Mouse (Mus musculus) spleen, embryonic (tissue): Measurements from ENCODE around the gene Tmem179b.

Source experiments
- CTCF ChIA-PET: fragments of 350-600 bp; sonication (Branson Sonifier 250); formaldehyde crosslinking; loops from one replicate; lab custom pipeline; 2022; lab: Charles Lee

Tmem179b gene

GRCm38 (mm10) chr19:8788521-8788920, 14.3 kb upstream of the Tmem179b start:
- CTCF ChIA-PET, result interaction anchor here (0.6 to 1.1 kb wide), 3 partner anchors 13 to 275 kb away, joined by 3 to 16 read pairs (median 4); partner anchors contain the start of gene Zbtb3

DNA sequence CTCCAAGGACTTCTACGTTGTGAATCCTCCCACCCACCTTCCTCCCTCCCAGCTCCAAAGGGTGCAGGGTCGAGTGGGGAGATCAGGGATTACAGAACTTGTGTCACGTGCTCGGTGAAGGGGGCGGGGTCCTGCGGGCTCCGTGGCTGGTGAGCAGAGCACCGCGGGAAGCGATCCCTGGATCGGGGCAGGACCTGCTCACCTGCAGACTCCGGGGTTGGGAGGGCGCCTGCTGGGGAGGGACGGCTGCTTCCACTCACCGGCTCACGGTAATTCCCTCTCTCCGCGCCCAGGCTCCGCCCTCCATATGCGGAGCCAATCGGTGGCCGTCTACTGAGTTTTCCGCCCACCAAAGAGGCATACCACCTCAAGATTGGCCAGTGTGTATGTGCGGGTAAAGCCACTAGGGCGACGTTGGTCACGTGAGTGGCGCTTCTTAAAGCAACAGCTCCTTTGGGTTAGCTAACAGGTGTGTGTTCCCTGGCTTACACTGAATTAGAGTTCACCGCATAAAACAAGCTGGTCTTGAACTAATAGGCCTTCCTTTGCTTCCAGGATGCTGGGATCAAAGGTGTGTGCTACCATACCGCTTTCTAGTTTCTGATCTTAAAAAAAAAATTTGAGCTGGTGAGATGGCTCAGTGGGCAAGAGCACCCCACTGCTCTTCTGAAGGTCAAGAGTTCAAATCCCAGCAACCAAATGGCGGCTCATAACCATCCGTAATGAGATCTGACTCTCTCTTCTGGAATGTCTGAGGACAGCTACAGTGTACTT, 11.9 kb upstream of the Tmem179b start, which contains the start of gene Taf6l:
Gene Taf6l (minus strand): TSS at position 410 of the 774 bp plus-strand sequence.
- CTCF ChIA-PET, result no interaction called here

GRCm38 (mm10) chr19:8774951-8775421, 719 bp upstream of the Tmem179b start:
- CTCF ChIA-PET, result interaction anchor here (1.0 kb wide), 1 partner anchor 17 kb away, joined by 4 read pairs; no protein-coding TSS in a partner anchor

DNA sequence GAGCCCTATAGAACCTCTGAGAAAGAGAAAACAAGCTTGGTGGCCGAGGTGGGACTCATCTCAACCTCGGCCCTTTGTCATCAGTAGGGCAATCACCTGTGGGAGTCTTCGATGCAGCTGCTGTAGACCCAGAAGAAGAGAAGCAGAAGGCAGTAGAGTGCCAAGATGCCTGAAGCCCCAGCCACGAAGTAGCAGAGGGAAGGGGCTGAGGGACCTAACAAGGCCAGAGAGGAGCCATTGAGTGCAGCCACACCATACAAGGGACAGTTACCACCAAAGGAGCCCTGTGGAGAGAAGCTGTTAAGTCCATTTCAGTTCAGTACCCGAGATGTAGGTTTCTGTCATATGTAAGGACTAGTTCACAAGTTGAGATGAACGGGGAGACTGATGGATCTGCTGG, 858 bp downstream of the Tmem179b start:
- CTCF ChIA-PET, result no interaction called here

GRCm38 (mm10) chr19:8772996-8773395, 1.3 kb downstream of the Tmem179b start:
- CTCF ChIA-PET, result interaction anchor here (0.6 kb wide), 1 partner anchor 40 kb away, joined by 7 read pairs; no protein-coding TSS in a partner anchor

DNA sequence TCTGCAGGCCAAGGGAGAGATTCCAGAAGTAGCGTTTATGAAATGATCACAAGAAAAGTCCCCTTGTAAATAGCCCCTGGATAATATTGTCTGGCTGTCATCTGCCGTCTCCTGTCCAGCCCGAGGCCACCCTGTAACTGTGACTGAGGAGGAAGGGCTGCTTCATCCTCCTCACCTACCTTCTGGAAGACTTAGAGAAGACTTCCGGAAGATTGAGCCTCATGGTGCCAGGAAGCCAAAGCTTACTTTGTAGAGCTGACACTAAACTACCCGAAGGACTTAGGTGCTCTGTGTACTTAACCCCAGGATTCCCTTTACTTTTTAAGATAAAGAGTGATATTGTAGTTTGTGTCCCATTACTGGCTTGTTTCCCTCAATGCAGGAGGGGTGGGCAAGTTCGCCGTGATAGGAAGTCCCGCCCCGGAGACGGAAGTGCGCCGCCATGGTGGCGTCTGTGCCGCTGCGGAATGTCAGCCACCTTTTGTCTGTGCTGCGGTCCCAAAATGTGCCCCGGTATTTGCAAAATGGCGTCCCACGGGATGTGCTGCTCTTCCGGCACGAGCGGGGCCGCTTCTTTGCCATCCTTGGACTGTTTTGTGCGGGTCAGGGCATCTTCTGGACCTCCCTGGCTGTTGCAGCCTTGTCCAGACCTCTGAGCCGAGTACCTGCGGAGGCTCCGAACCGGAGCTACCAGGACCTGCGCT, 3.5 kb downstream of the Tmem179b start, which contains the start of gene Tmem223:
Gene Tmem223 (plus strand): TSS at position 430 of the 704 bp plus-strand sequence.
- CTCF ChIA-PET, result interaction anchor here (1.1 kb wide), 1 partner anchor 57 kb away, joined by 4 read pairs; no protein-coding TSS in a partner anchor

GRCm38 (mm10) chr19:8765562-8765961, 8.7 kb downstream of the Tmem179b start:
- CTCF ChIA-PET, result no interaction called here

DNA sequence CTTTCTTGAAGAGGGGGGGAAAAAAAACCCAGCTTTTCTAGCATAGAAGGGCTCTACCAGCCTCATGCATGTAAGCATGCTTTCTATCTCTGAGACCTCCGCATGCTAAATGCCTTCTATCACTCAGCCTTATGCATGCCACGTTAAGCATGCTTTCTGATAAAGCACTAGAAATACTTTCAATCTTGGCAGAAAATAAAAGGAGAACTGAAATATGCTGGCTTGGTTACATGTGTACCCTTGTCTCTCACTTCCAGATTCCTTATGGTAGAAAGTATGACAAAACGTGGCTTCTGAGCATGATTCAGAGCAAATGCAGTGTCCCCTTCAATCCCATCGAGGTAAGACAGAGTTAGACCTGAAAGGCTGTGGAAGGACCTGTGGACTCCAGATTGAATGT, 11.0 kb downstream of the Tmem179b start:
- CTCF ChIA-PET, result interaction anchor here (1.0 kb wide), 1 partner anchor 200 kb away, joined by 3 read pairs; no protein-coding TSS in a partner anchor

DNA sequence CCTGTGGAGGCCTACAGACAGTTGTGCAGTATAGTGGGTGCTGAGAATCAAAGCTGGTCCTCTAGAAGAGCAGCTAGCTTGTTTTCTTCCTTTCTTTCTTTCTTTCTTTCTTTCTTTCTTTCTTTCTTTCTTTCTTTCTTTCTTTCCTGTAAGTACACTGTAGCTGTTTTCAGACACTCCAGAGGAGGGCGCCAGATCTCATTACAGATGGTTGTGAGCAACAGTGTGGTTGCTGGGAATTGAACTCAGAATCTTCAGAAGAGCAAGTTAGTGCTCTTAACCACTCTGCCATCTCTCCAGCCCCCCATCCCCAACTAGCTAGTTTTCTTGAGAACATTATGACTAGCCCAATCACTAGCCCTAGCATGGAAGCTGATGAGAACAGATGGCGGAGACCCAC, 13.5 kb downstream of the Tmem179b start:
- CTCF ChIA-PET, result interaction anchor here (0.7 to 1.1 kb wide), 2 partner anchors 36 to 41 kb away, joined by 3 to 5 read pairs; partner anchors contain the start of gene Zbtb3

GRCm38 (mm10) chr19:8758899-8759298, 15.4 kb downstream of the Tmem179b start:
- CTCF ChIA-PET, result no interaction called here

GRCm38 (mm10) chr19:8757471-8757998, 16.7 kb downstream of the Tmem179b start:
- CTCF ChIA-PET, result interaction anchor here (1.2 kb wide), 1 partner anchor 17 kb away, joined by 4 read pairs; the partner anchor contains the start of gene Tmem179b

DNA sequence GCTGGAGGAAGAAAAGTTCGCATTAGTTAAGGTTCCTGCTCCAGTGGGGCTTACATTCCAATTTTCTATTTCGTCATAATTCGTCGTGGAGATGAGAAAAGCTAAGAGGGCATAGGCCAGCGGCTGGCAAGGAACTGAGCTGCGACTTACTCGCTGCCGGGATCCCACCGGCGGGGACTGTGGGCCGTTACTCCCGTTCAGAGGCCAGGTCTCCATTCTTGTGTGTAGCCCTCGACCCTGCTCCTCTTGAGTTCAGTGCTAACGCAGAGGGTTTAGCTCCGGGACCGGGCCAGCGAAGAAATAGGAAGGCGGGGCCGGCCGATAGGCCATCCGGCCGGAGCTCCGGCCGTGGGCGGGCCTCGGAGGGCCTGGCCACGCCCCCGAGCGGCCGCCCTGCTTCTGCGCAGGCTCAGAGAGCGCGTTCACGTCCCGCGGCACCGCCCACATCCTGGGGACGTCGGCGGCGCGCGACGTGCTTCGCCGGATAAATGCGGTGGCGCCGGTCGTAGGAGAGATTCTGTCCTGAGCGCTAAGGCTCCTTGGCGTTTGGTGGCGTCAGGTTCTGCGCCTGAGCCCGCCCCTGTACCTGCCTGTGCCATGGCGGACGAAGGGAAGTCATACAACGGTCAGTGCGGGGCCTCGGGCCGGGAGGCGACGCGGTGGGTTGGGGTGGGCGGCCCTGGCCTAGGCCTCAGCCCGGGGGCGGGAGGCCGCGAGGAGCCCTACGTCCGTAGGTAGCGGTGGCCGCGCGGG, 17.5 kb downstream of the Tmem179b start, which contains the start of gene Nxf1:
Gene Nxf1 (plus strand): TSS at position 439 of the 753 bp plus-strand sequence.
- CTCF ChIA-PET, result interaction anchor here (0.5 to 1.2 kb wide), 2 partner anchors 18 to 38 kb away, joined by 3 to 4 read pairs; partner anchors contain the start of gene Tmem179b

DNA sequence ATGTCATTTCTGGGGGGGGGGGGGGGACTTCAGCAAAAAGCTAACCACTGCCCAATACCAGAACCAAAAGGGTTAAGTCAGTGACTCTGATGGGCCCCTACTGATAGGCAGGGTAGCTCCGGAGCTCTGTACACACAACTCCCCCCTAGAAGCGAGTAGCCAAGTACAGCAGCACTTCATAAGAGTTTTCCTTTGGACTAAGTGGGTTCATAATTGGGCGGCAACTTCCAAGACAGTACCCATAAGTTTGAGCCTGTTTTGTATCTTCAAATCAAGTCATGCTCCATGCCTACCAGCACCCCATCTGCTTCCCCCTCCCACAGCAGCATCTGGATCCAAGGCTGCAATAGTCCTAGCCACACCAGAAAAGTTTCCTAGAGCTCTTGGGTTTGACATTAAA, 18.6 kb downstream of the Tmem179b start:
- CTCF ChIA-PET, result interaction anchor here (0.7 kb wide), 1 partner anchor 19 kb away, joined by 3 read pairs; no protein-coding TSS in a partner anchor

GRCm38 (mm10) chr19:8747368-8747767, 26.9 kb downstream of the Tmem179b start:
- CTCF ChIA-PET, result no interaction called here

- CTCF ChIA-PET, result no interaction called here
These were observed 28.9 kb downstream of the Tmem179b start for GRCm38 (mm10) chr19:8745382-8745781.

- CTCF ChIA-PET, result interaction anchor here (0.6 kb wide), 1 partner anchor 21 kb away, joined by 6 read pairs; no protein-coding TSS in a partner anchor
These were observed 32.1 kb downstream of the Tmem179b start for GRCm38 (mm10) chr19:8742176-8742575.

- CTCF ChIA-PET, result interaction anchor here (0.6 kb wide), 1 partner anchor 20 kb away, joined by 6 read pairs; no protein-coding TSS in a partner anchor
These were observed 32.9 kb downstream of the Tmem179b start, which contains the start of gene Stx5a for GRCm38 (mm10) chr19:8741243-8741869. Gene Stx5a, plus strand, starts transcription at chr19:8741413.

GRCm38 (mm10) chr19:8740603-8741002, 33.7 kb downstream of the Tmem179b start, which contains the start of gene 1700092M07Rik:
Gene 1700092M07Rik, plus strand, starts transcription at chr19:8740718.
- CTCF ChIA-PET, result no interaction called here

DNA sequence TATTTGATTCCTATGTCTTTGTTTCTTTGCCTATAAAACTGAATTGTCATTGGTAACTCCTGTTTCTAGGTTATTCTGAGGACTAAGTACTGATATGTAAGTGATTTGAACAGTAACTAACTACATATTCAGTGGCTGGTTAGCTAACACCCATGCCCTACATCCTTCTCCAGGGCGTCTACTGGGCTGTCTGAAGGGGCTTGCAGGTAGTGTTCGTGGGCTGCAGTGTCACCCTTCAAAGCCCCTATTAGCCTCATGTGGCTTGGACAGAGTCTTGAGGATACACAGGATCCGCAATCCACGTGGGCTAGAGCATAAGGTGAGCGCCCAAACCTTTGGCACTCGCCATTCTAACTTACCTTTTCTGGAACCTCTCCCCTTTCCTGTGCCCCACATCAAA, 34.6 kb downstream of the Tmem179b start:
- CTCF ChIA-PET, result no interaction called here

DNA sequence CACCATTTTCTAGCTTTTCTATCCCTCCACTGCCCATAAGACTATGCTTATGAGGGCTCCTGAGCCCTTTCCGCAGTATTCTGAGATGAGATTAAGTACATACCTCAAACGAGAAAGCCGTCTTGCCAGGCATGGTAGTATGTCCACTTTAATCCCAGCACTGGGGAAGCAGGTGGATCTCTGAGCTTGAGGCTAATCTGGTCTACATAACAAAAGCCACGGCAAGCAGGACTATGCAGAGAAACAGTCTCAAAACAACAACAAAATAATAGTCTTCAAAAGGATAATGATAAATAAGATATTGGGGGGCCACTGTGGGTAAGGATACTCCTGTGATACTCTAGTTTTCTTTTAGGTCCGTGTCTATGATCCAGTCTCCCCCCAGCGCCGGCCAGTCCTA, 35.4 kb downstream of the Tmem179b start:
- CTCF ChIA-PET, result no interaction called here
